Mouse (Mus musculus) CH12.LX (cell line): ENCODE results near the gene E130114P18Rik.

Experiments
- CHD2 ChIP-seq: IDR thresholded peaks from 2 replicates; pipeline ENCODE4 v1.6.1; 2011; ENCODE audit warnings: low read length, improper control_type of control experiment
- POLR2A ChIP-seq: IDR thresholded peaks from 2 replicates; pipeline ENCODE4 v1.6.1; 2011; ENCODE audit warnings: low read depth, mild to moderate bottlenecking, improper control_type of control experiment, low read length

DNA sequence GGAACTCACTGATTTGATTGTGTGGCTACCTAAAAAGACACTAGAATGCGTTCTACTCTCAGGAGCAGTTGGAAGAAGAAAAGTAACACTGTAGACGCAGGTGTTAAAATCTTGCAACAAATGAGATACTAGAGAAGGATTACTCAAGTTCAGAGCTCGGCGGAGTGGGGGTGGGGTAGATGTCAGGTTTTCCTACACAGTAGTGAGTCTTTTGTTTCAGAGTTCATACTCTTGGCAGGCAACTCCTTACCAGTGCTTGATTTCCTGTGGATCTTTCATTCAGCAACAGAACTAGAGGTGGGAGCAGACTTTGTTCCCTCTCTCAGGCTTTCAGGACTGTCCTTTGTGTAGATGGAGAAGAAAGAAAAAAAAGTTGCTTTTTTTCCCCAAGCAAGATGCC is 46.6 kb upstream of the E130114P18Rik start:
- TF ChIP-seq POLR2A = no peak
- TF ChIP-seq CHD2 = no peak
